Mouse (Mus musculus) adrenal gland, adult (tissue): ENCODE data around the gene Mrpl30.

Source experiments
- DNase-seq, 2 experiments: peaks; one replicate each; pipeline ENCODE4 v3.0.0; 2022 to 2023; ENCODE audit warnings: low spot score in 1 of 2; ENCODE audit not compliant: inconsistent age in 2 of 2

Gene Mrpl30

GRCm38 (mm10) chr1:37899816-37900215, 9.5 kb downstream of the Mrpl30 start:
- no peak for DNase-seq

- no peak for DNase-seq
Measured at GRCm38 (mm10) chr1:37900288-37900687, 10.0 kb downstream of the Mrpl30 start.

GRCm38 (mm10) chr1:37903178-37903577, 12.9 kb downstream of the Mrpl30 start:
- DNase-seq, result peak; percentile 35 to 71

GRCm38 (mm10) chr1:37912751-37913150, 22.5 kb downstream of the Mrpl30 start:
- no peak for DNase-seq

GRCm38 (mm10) chr1:37916393-37916792, 26.1 kb downstream of the Mrpl30 start, which contains the start of gene Lyg2:
TSS of gene Lyg2 (minus strand) at chr1:37916493.
- no peak for DNase-seq

GRCm38 (mm10) chr1:37917666-37918065, 27.4 kb downstream of the Mrpl30 start:
- no peak for DNase-seq

GRCm38 (mm10) chr1:37918096-37918495, 27.8 kb downstream of the Mrpl30 start:
- no peak for DNase-seq

GRCm38 (mm10) chr1:37922536-37922935, 32.3 kb downstream of the Mrpl30 start:
- no peak for DNase-seq

GRCm38 (mm10) chr1:37925971-37926370, 35.7 kb downstream of the Mrpl30 start:
- no peak for DNase-seq

GRCm38 (mm10) chr1:37931806-37932205, 41.5 kb downstream of the Mrpl30 start:
- DNase-seq, result peak; percentile 81 to 93
